Mouse (Mus musculus) mouse embryonic stem cell (cell line): ENCODE measurements around the gene Asb16.

ENCODE experiments used
- in situ Hi-C, 2 experiments: fragments of 300-500 bp; cut with MboI; formaldehyde crosslinking; loops; 1 replicate in 1 of 2; 3 replicates in 1 of 2; pipeline ENCODE4 v1.14.3; 2019 to 2020; ENCODE audit warnings: low sequenced_read_pairs in 2 of 2, low pct_unique_long_range_greater_than_20kb in 1 of 2, mixed read lengths in 1 of 2; ENCODE audit not compliant: unreplicated experiment in 1 of 2

Gene Asb16

DNA sequence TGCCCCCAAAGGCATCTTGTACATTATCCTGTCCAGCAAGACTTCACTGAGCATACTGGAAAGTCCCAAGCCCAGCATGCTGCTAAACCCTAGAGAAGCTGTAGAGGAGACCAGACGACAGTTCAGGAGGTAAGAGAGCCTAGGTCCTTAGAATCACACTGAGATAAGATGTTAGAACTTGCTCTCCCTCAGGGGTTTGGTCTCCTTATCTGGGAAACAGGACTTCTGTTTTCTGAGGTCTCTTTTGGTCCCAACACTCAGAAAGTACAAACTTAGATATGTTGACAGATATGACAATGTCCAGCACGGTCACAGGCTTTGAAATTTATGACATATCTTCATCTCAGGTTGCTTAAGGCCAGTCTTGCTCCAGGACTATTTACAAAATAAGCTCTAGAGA is 32.5 kb upstream of the Asb16 start:
- in situ Hi-C loops, result no loop called here

DNA sequence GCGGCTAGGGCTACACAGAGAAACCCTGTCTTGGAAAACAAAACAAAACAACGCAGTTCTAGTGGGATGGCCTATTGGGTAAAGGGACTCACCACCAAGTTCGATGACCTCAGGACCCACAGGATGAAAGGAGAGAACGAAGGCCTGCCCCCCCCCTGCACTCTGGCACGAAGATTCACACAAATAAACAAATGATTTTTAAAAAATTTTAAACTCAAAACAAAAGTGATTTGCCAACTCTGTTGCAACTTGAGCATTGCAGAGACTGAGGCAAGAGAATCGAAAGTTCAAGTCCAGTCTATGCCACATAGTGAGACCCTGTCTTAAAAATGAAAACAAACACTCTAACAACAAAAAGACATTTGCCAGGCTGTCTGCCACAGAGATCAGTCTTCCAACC is 27.9 kb upstream of the Asb16 start:
- in situ Hi-C loops, result no loop called here

DNA sequence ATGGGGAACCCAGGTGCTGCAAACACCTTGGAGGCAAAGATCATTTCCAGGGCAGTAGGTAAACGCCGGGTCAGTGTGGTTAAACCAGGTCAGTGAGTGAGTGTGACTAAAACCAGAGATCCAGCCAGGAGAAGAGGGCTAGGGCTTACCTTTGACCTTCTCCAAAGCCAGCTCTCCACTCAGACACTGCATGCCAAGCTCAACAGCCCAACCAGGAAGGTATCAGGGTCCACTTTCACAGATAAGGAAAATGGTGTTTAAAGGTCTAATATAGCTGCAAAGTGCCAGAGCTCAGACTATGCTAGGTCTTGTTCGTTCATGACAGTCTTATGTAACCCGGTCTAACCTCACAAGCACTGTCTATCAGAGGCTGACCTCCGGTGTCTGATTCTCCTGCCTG is 27.3 kb upstream of the Asb16 start:
- in situ Hi-C loops, result no loop called here

DNA sequence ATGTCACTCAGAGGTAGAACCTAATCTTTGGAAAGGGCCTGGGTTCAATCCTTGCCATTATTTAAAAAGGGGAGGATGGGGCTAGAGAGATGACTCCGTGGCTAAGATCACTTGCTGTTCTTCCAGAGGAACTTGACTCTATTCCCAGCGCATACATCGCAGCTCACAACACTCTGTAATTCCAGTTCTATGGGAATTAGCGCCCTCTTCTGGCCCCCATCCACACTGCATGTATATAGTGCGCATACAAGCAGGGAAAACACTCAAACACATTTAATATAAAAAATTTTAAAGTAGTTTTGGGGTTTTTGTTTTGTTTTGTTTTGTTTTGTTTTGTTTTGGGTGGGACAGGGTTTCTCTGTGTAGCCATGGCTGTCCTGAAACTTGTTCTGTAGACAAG is 26.7 kb upstream of the Asb16 start:
- in situ Hi-C loops, result no loop called here

DNA sequence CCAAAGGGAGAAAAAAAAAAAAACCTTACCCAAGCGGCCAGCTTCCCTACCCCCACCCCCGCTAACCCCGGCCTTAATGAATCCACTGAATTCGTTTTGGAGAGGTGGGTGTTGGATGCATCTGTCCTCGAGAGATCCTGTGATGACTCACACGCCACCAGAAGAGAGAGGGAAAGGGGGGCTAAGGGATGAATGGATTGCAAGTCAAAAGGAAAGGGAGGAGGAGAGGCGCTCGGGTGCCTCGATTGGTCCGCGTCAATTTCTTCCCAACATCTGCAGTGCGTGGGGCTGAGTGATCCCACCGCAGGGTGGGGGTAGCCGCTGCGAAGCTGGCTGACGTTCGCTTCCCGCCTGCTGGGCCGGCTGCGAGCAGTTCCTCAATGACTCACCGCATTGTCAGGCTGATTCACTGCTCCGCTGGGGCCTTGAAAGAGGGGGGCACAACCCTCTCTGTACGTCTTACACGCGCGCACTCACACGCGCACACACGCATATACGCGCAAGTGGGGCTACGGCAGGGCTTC is 23.6 kb upstream of the Asb16 start:
- in situ Hi-C loops, result no loop called here

DNA sequence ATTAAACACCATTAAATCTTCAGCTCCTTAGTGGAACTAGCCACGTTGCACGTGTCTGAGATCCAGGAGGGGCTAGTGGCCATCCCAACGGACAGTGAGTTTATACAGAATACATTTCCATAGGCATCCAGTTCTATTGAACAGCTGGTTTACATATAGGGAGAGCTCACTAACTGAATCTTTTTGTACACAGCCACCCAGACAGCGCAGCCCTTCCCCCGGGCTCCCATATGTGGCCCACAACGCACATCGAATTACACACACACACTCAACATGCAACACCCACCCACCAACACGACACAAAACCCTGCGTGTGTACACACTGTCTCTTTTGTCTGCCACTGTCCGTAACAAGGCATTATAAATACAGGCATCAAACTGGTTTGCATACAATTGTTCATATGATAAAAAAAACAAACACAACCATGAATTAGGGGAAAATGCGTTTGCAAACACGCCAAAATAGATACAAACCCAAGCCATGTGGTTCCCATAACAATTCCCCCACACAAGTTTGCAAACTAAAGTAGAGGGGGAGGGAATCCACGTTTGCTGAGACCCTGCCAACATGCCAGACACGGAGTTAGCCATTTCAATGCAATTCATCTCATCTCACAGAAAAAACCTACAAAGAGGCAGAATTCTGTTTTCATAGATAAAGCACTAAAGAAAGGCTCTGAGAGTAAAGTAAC is 22.8 kb upstream of the Asb16 start:
- in situ Hi-C loops, result no loop called here

DNA sequence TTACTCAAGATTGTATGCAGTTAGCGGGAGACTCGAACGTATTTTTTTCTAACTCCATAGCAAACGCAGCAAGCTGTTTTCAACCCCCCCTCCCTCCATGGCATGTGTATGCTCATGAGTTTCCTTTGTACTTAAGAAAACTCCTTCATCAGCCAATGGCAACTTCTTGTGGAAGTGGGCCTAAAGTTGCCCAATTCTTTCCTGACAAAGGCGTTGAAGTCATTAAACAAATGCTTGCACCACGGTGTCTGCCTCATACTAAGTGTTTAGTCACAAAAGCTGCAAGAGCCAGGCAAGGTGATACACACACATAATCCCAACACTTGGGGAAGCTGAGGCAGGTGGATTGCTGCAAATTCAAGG is 22.3 kb upstream of the Asb16 start:
- in situ Hi-C loops, result no loop called here

DNA sequence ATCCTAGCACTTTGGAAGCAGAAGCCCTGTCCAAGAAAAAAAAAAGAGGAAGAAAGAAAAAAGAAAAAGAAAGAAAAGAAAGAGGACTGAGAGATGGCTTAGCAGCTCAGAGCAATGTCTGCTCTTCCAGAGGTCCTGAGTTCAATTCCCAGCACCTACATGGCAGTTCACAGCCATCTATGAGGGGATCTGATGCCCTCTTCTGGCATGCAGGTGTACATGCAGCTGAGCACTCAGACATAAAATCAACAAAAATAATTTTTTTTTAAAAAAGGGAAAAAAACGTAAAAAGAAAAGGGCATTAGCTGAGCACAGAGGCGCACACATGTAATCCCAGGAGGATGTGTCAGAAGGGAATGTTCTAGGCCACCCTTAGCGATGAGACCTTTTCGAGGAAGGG is 21.7 kb upstream of the Asb16 start:
- in situ Hi-C loops, result no loop called here

DNA sequence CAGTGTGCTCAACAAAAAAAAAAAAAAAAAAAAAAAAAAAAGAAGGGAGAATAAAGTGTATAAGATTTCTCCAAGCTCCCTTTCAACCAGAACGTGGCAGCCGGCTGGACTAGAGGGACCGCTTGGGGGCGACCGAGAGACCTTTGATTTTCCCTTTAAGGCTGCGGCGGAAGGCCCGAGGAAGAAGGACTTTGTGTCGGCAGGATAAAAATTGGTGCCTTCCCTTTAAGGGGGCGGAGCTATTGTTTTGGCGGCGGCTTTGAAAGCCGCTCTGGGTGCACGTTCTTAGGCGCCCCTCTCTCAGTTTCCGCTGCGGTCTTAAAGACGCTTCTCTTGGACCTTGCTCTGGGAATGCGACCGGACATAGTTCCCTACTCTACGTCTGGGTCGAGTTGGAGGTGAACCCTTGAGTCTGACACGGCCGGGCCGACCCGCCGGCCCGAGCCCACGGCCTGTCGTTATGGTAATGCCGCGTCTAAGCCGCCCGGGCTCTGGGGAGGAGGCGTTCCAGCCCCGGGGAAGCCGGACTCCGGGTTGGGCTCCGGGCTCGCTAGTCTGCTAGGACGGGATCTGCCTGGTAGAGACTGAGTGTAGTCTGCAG is 19.8 kb upstream of the Asb16 start, which contains the start of gene BC030867:
BC030867 (plus strand) TSS at position 253 of the 601 bp plus-strand sequence.
- in situ Hi-C loops, result no loop called here

DNA sequence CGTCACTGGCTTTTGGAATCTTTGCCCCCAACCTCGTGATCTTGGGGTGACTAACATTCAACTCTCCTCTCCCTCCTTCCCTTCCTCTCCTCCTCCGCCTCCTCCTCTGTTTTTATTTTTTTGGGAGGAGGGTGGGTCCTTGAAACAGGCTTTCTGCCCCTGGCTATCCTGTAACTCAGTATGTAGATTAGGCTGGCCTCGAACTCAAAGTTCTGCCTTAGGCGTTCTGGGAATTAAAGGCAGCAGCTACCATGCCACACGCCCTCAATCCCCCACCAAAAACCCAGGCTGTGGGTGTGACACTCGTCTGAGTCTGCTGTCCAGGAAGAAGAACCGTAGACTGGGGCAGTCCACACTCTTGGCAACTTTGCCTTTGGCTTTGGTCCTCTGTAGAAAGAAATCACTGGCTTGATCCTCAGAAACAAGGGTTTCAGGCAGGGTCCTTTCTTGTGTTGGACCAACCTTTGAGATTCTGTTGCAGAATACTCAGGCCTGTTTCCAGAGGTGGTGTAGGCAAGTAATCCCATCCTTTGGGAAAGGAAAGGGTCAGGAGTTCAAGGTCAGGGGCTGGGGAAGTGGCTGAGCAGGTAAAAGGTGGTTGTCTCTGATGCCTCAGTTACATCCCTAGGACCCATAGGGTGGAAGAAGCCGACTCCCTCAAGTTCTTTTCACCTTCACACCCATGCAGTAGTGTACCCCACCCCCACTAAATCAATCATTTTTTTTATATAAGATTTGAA is 19.0 kb upstream of the Asb16 start:
- in situ Hi-C loops, result no loop called here

DNA sequence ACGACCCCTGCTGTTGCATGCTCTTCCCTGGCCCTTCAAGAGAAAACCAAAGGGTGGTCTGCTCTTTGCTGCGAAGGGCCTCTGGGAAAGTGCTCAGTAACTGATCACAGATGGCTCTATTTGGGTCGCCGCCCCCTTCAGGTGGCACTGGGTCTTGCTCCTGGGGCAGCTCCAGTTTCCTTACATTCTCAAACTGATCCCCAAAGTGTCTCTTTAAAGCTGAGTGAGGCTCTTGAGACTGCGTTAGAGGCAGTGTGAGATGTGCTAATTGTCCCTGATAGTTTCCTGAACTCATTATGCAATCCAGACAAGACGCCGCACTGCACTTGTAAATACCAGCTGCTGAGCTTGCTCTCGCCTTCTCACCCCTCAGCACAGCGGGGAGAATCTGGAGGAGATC is 11.0 kb upstream of the Asb16 start:
- in situ Hi-C loops, result no loop called here

DNA sequence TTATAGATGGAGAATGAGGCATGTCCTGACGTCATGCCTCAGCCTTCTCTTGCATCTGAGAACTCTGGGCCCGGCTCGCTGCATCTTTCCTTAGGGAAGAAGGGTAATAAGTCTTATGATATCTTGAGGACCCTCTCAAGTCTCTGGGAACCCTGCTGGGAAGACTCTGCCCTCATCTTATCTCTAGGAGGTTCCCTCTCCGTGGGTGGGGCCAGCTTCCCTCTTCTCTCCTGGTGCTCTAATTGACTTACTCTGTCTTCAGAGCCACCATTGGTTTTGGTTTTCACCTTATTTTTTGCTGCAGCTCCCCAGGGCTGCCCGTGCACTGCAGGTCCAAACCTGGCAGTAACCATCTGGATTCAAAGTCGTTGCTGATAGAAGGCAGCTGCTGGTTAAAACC is 10.4 kb upstream of the Asb16 start:
- in situ Hi-C loops, result no loop called here

DNA sequence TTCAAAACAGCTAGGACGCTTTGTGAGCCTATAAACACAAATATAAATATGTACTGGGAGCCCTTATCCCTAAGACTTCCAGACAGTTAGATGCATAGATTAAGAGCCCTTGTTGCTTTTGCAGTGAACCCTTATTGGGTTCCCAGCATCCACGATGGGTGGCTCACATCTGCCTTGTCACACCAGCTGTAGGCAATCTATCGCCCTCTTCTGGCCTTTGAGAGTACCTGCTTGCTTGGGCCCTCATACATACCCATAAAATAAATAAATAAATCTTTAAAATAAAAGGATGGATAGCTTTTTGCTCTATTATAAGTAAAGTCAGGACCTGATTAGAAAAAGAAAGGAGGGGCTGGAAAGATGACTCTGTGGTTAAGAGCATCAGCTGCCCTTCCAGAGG is 10.0 kb upstream of the Asb16 start:
- in situ Hi-C loops, result no loop called here

DNA sequence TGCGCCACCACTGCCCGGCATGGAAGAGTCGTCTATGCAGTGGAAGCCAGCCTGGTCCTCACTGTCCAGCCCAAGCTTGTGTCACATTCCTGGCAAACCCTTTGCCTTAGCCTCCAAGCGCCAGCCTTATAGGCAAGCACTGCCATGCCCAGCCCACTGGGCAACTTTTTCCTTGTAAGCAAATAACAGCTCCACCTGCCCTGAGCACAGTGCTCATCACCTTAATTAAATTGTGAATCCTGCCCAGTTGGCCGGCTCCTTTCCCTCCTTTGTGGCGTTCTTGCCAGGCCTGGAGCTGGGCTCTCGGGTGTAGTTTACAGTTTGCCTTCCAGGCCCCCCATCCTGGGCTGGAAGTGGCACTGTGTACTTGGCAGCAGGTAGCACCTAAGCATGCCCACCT is 5.3 kb upstream of the Asb16 start:
- in situ Hi-C loops, result no loop called here

DNA sequence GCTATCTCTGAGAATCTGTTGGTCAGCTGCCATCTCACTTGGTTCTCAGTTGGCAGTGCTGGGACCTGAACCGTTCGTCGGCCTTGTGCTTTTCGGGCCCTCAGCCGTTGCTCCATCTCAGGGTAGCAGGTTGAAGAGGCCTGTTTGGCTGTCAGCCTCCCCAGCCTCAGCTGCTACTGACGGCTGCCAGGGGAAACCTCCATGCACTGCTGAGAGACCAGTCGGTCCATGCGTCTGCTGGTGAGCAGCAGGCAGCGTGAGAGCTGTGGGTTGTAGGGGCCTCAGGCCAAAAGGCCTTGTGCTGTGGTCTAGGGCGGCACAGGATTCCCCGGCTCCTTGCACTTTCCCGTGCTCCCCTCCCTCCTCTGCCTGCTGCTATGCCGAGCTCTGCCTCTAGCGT is 2.7 kb upstream of the Asb16 start:
- in situ Hi-C loops, result no loop called here

DNA sequence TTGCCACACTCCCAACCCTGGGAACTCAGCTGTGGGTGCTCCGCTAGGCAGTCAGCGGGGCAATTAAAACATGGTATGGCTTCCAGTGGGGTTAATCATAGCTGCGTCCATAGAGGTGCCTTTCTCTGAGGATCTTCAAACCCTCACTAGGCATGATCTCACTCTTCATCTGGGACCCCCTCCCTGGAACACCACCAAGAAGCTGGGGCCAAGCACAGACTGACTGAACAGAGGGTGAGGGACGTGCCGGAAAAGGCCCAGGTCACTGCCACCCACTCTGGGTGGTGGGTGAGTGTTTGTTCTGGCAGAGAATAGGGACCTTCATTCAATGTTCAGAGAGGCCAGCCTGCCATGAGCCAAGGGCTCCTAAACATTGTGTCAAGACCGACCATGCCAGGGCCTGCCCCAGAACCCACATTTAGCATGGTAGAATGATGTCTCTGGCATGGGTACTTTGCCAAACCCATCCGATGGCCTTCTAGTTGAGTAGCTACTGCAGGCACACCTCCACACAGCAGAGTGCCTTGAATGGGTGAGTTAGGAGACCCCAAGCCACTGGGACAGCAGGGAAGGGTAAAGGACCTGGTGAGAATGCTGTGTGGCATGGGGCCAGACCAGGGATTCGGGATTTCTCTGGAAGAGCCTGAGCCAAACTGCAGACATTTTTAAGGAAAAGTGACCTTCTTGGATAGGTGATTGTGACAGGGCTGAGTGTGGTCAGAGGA is 1.8 kb upstream of the Asb16 start:
- in situ Hi-C loops, result no loop called here

DNA sequence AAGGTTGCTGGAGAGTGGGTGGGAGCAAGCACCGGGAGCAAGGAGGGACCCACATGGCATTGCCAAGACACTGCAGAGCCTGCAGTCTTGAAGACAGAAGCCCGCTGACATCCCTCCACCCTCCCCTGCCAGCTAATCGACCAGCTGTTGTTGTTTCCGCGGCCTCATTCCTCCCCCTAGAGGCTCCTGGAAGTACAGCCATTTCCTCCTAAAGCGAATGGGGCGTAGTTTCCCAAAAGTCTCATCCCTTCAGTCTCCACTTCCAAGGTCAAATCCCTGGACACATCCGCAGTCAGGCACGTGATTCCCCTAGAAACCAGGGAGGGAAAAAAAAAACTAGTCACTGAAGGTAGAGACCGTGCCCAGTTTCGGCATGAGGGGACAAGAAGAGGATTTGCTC is 1.1 kb upstream of the Asb16 start:
- in situ Hi-C loops, result no loop called here

DNA sequence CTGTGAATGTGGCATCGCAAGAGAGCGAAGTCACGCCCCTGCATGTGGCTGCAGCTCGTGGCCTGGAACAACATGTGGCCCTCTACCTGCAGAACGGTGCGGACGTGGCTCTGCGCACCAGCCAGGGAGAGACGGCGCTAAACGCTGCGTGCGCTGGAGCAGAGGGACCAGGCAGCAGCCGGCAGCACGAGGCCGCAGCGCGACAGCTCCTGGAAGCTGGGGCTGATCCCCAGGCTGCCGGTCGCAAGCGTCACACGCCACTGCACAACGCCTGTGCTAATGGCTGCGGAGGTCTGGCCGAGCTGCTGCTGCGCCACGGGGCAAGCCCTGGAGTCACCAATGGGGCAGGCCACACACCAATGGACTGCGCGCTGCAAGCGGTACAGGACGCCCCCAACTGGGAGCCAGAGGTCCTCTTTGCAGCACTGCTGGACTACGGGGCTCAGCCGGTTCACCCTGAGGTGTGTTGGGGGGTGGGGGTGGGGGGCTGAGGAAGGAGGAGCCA is 7.9 kb downstream of the Asb16 start:
- in situ Hi-C loops, result no loop called here

DNA sequence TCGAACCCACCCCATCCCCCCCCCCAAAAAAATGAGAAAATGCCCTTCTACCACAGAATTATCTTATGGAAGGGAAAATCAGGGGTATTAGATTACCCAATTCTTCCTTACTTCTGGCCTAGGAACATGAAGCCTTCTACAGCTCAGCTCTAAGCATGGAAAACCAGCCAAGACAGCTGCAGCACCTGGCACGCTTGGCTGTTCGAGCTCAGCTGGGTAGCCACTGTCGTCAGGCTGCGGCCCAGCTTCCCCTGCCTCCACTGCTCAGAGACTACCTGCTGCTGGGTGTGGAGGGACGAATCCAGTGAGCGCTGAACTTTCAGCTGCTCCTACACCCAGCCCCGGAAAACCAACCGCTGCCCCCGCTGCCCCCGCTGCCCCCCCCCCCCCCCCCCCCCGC is 9.2 kb downstream of the Asb16 start:
- in situ Hi-C loops, result no loop called here
